Mouse (Mus musculus) MEL (cell line): ENCODE results near the gene Tmcc3.

Experiments
- CTCF ChIP-seq, 3 experiments: IDR thresholded peaks in 2 of 3; conservative IDR thresholded peaks in 1 of 3; 2 replicates each; pipeline ENCODE4 v1.5.1; 2011 to 2012; ENCODE audit warnings: low read length in 3 of 3, low read depth in 2 of 3, mild to moderate bottlenecking in 2 of 3, improper control_type of control experiment in 1 of 3, inconsistent platforms in 1 of 3, mixed read lengths in 1 of 3, moderate library complexity in 1 of 3; ENCODE audit not compliant: control insufficient read depth in 1 of 3, insufficient read depth in 1 of 3, poor library complexity in 1 of 3, severe bottlenecking in 1 of 3
- EP300 ChIP-seq, 2 experiments: IDR thresholded peaks; 2 replicates each; pipeline ENCODE4 v1.6.1; 2011; ENCODE audit warnings: improper control_type of control experiment in 2 of 2, low read length in 2 of 2, low read depth in 1 of 2, mild to moderate bottlenecking in 1 of 2
- MAFK ChIP-seq: IDR thresholded peaks from 2 replicates; pipeline ENCODE4 v1.6.1; 2011; ENCODE audit warnings: low read depth, mild to moderate bottlenecking, low read length, improper control_type of control experiment, borderline replicate concordance
- MYC ChIP-seq: IDR thresholded peaks from 2 replicates; pipeline ENCODE4 v1.6.1; 2011; ENCODE audit warnings: low read depth, mild to moderate bottlenecking, low read length, improper control_type of control experiment, moderate library complexity
- NRF1 ChIP-seq: IDR thresholded peaks from 2 replicates; pipeline ENCODE4 v1.6.1; 2014; ENCODE audit warnings: low read depth, mild to moderate bottlenecking, inconsistent platforms, low read length, improper control_type of control experiment, moderate library complexity; ENCODE audit not compliant: poor library complexity, insufficient read depth, severe bottlenecking
- POLR2A ChIP-seq, 2 experiments: IDR thresholded peaks; 2 replicates each; pipeline ENCODE4 v1.6.1; 2011 to 2012; ENCODE audit warnings: low read length in 2 of 2, mild to moderate bottlenecking in 2 of 2, control low read depth in 1 of 2, improper control_type of control experiment in 1 of 2, low read depth in 1 of 2, moderate library complexity in 1 of 2; ENCODE audit not compliant: control insufficient read depth in 1 of 2, insufficient read depth in 1 of 2, poor library complexity in 1 of 2
- SMC3 ChIP-seq: IDR thresholded peaks from 2 replicates; pipeline ENCODE4 v1.6.1; 2011; ENCODE audit warnings: low read depth, low read length, improper control_type of control experiment
- TAL1 ChIP-seq: IDR thresholded peaks from 2 replicates; pipeline ENCODE4 v1.6.1; 2012; ENCODE audit warnings: mild to moderate bottlenecking, inconsistent platforms, low read length, moderate library complexity, mixed read lengths
- USF2 ChIP-seq, 2 experiments: IDR thresholded peaks; 2 replicates each; pipeline ENCODE4 v1.6.1; 2011 to 2012; ENCODE audit warnings: improper control_type of control experiment in 2 of 2, low read length in 2 of 2, borderline replicate concordance in 1 of 2, inconsistent platforms in 1 of 2, low read depth in 1 of 2, mild to moderate bottlenecking in 1 of 2; ENCODE audit not compliant: insufficient read depth in 1 of 2
- ZMIZ1 ChIP-seq: IDR thresholded peaks from 2 replicates; pipeline ENCODE4 v1.6.1; 2012; ENCODE audit warnings: low read depth, mild to moderate bottlenecking, inconsistent platforms, low read length, improper control_type of control experiment, moderate library complexity

DNA sequence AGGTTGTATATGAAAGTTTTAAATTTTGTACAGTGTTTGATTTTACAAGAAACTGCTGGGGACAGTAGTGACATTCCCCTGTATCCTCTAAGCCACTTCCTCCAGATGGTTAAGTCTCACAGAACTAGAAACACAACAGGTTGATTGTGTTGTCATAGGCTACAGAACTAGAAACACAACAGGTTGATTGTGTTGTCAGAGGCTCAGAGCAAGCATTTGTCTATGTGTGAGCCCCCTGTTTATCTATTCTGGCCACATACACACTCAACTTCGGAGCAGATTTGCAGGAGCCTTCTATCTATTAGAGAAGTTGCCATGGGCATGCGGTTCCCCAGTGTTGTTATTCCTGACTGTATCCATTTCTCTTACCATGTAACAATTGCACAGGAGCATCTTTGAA is 218.3 kb downstream of the Tmcc3 start:
- TF ChIP-seq NRF1: no peak
- TF ChIP-seq MAFK: no peak
- no peak for TF ChIP-seq TAL1
- TF ChIP-seq CTCF (IDR thresholded peaks at IDR 0.05 in 2 of 3, conservative IDR thresholded peaks at IDR 0.05 in 1 of 3; ENCODE audit: control insufficient read depth in 1 of 3, insufficient read depth in 1 of 3, low read depth in 2 of 3, low read length in 3 of 3, poor library complexity in 1 of 3, severe bottlenecking in 1 of 3): no peak
- TF ChIP-seq EP300 (IDR thresholded peaks at IDR 0.05; ENCODE audit: low read depth in 1 of 2, low read length in 2 of 2): no peak
- TF ChIP-seq POLR2A (IDR thresholded peaks at IDR 0.05; ENCODE audit: control insufficient read depth in 1 of 2, insufficient read depth in 1 of 2, low read depth in 1 of 2, low read length in 2 of 2, poor library complexity in 1 of 2): no peak
- no peak for TF ChIP-seq USF2 (IDR thresholded peaks at IDR 0.05; ENCODE audit: borderline replicate concordance in 1 of 2, insufficient read depth in 1 of 2, low read depth in 1 of 2, low read length in 2 of 2)
- no peak for TF ChIP-seq SMC3
- no peak for TF ChIP-seq ZMIZ1
- TF ChIP-seq MYC: no peak
